Mouse (Mus musculus) left cerebral cortex, postnatal 14 days (tissue): ENCODE measurements at regions not wholly inside any gene's neighbourhood (a gene's known extent, or its start where the extent isn't known, plus 50 kb on each side); places are given as distances from the start of the nearest gene placed in this dataset.

Source experiments
- DNase-seq, 2 experiments: peaks; one replicate each; pipeline ENCODE4 v3.0.0; 2021 to 2022; ENCODE audit warnings: low spot score in 2 of 2, mixed read lengths in 1 of 2
- intact Hi-C: fragments of 180-260 bp; cut with DNase I; formaldehyde crosslinking; loops from one replicate; pipeline ENCODE4 v1.15.1; 2025

- intact Hi-C loops, result no loop called here
- no peak for DNase-seq
These were observed 118.3 kb downstream of the Snx10 start for GRCm38 (mm10) chr6:51641965-51642364.

- intact Hi-C loops, result no loop called here
These were observed 125.1 kb downstream of the Snx10 start for GRCm38 (mm10) chr6:51648813-51649212.

GRCm38 (mm10) chr6:51653753-51654152 lies 130.1 kb downstream of the Snx10 start:
- intact Hi-C loops, result no loop called here
- DNase-seq, result no peak

More at GRCm38 (mm10) chr6:51648813-51649212, 125.1 kb downstream of the Snx10 start:
- no peak for DNase-seq

GRCm38 (mm10) chr6:51654991-51655390 lies 131.3 kb downstream of the Snx10 start:
- intact Hi-C loops, result no loop called here
- no peak for DNase-seq

GRCm38 (mm10) chr6:51656078-51656477 lies 132.4 kb downstream of the Snx10 start:
- DNase-seq, result no peak

GRCm38 (mm10) chr6:51656883-51657640 lies 133.4 kb downstream of the Snx10 start:
- intact Hi-C loops, result no loop called here
- no peak for DNase-seq

More at GRCm38 (mm10) chr6:51656078-51656477, 132.4 kb downstream of the Snx10 start:
- intact Hi-C loops, result no loop called here

- intact Hi-C loops, result no loop called here
- no peak for DNase-seq
These were observed 134.7 kb downstream of the Snx10 start for GRCm38 (mm10) chr6:51658360-51658759.

GRCm38 (mm10) chr6:51663178-51663577 lies 139.5 kb downstream of the Snx10 start:
- intact Hi-C loops, result no loop called here
- DNase-seq, result no peak

- no peak for DNase-seq
- intact Hi-C loops, result no loop called here
These were observed 140.3 kb downstream of the Snx10 start for GRCm38 (mm10) chr6:51664049-51664448.

- no peak for DNase-seq
- intact Hi-C loops, result no loop called here
These were observed 143.3 kb downstream of the Snx10 start for GRCm38 (mm10) chr6:51667022-51667421.

- intact Hi-C loops, result no loop called here
- no peak for DNase-seq
These were observed 151.7 kb downstream of the Snx10 start for GRCm38 (mm10) chr6:51675342-51675945.

- intact Hi-C loops, result no loop called here
- DNase-seq, result no peak
These were observed 153.7 kb downstream of the Snx10 start for GRCm38 (mm10) chr6:51677162-51677996.

GRCm38 (mm10) chr6:51678743-51679142 lies 155.0 kb downstream of the Snx10 start:
- no peak for DNase-seq
- intact Hi-C loops, result no loop called here

- intact Hi-C loops, result no loop called here
- no peak for DNase-seq
These were observed 156.6 kb downstream of the Snx10 start for GRCm38 (mm10) chr6:51680239-51680857.

GRCm38 (mm10) chr6:51683131-51683530 lies 159.4 kb downstream of the Snx10 start:
- intact Hi-C loops, result no loop called here

GRCm38 (mm10) chr6:51685651-51686287 lies 162.1 kb downstream of the Snx10 start:
- intact Hi-C loops, result no loop called here
- DNase-seq, result no peak

More at GRCm38 (mm10) chr6:51683131-51683530, 159.4 kb downstream of the Snx10 start:
- DNase-seq, result no peak

GRCm38 (mm10) chr6:51690795-51691563 lies 167.3 kb downstream of the Snx10 start:
- intact Hi-C loops, result no loop called here
- no peak for DNase-seq

GRCm38 (mm10) chr6:51693984-51694383 lies 170.3 kb downstream of the Snx10 start:
- intact Hi-C loops, result no loop called here
- DNase-seq, result no peak

- no peak for DNase-seq
- intact Hi-C loops, result no loop called here
These were observed 172.7 kb downstream of the Snx10 start for GRCm38 (mm10) chr6:51696396-51696795.
